Mouse (Mus musculus) CH12.LX (cell line): ENCODE data around the gene Tnrc6b. TPM values are rescaled to one million over a fixed set of nuclear protein-coding genes. Genes with fewer than 3 reads are reported as not detected.
A peak's percentile ranks its signal among the peaks of the same experiment; 100 is the strongest.

ENCODE experiments used
- DNase-seq: peaks from one replicate; pipeline ENCODE4 v3.0.0-alpha.2; 2013; ENCODE audit errors: extremely low read depth
- H3K27ac ChIP-seq: 2 replicates; pipeline ENCODE4 v1.5.1; 2012; ENCODE audit warnings: low read depth, mild to moderate bottlenecking, control low read depth, moderate library complexity; ENCODE audit not compliant: insufficient read depth
- H3K27me3 ChIP-seq: replicated peaks from 2 replicates; pipeline ENCODE3; 2012; ENCODE audit warnings: inconsistent platforms
- H3K36me3 ChIP-seq, 2 experiments: replicated peaks in 1 of 2; 2 replicates each; pipeline versions ENCODE3 to v1.6.1; 2012; ENCODE audit warnings: inconsistent platforms in 1 of 2, low read length in 1 of 2, mild to moderate bottlenecking in 1 of 2, mixed read lengths in 1 of 2, moderate library complexity in 1 of 2; ENCODE audit not compliant: control insufficient read depth in 1 of 2, insufficient read depth in 1 of 2
- H3K4me1 ChIP-seq, 2 experiments: 2 replicates each; pipeline ENCODE4 v1.6.1; 2012; ENCODE audit warnings: inconsistent platforms in 1 of 2, moderate library complexity in 1 of 2; ENCODE audit not compliant: insufficient read depth in 2 of 2, control insufficient read depth in 1 of 2
- H3K4me2 ChIP-seq: 2 replicates; pipeline ENCODE4 v1.6.1; 2012; ENCODE audit warnings: low read depth, mild to moderate bottlenecking, control low read depth; ENCODE audit not compliant: poor library complexity, insufficient read depth, severe bottlenecking
- H3K4me3 ChIP-seq, 3 experiments: fragments of 150-350 bp in 1 of 3; sonication (generic) in 1 of 3; replicated peaks in 1 of 3; 2 replicates each; pipeline versions ENCODE3 to v1.5.1; 2011 to 2012; ENCODE audit warnings: low read depth in 2 of 3, low read length in 2 of 3, mild to moderate bottlenecking in 2 of 3, moderate library complexity in 2 of 3, control low read depth in 1 of 3, improper control_type of control experiment in 1 of 3, inconsistent platforms in 1 of 3, mixed read lengths in 1 of 3; ENCODE audit not compliant: poor library complexity in 1 of 3
- H3K79me2 ChIP-seq: replicated peaks from 2 replicates; pipeline ENCODE4 v1.6.1; 2012; ENCODE audit warnings: mild to moderate bottlenecking, moderate library complexity; ENCODE audit not compliant: control insufficient read depth, poor library complexity, insufficient read depth, severe bottlenecking; ENCODE audit errors: extremely low read depth
- H3K9ac ChIP-seq: 2 replicates; pipeline ENCODE4 v1.6.1; 2012; ENCODE audit warnings: low read depth, mild to moderate bottlenecking, control low read depth, moderate library complexity; ENCODE audit not compliant: insufficient read depth
- H3K9me3 ChIP-seq: replicated peaks from 2 replicates; pipeline ENCODE3; 2012; ENCODE audit warnings: low read length, inconsistent platforms, mixed read lengths
- BHLHE40 ChIP-seq: IDR thresholded peaks from 2 replicates; pipeline ENCODE4 v1.6.1; 2011; ENCODE audit warnings: mild to moderate bottlenecking, low read depth, low read length, improper control_type of control experiment
- CHD1 ChIP-seq: IDR thresholded peaks from 2 replicates; pipeline ENCODE4 v1.6.1; 2012; ENCODE audit warnings: low read depth, low read length, improper control_type of control experiment, inconsistent platforms
- CHD2 ChIP-seq: IDR thresholded peaks from 2 replicates; pipeline ENCODE4 v1.6.1; 2011; ENCODE audit warnings: low read length, improper control_type of control experiment
- CTCF ChIP-seq, 2 experiments: IDR thresholded peaks in 1 of 2; conservative IDR thresholded peaks in 1 of 2; 2 replicates each; pipeline ENCODE4 v1.5.1; 2011 to 2012; ENCODE audit warnings: low read depth in 2 of 2, low read length in 2 of 2, improper control_type of control experiment in 1 of 2, inconsistent platforms in 1 of 2, mild to moderate bottlenecking in 1 of 2, moderate library complexity in 1 of 2
- E2F4 ChIP-seq: IDR thresholded peaks from 2 replicates; pipeline ENCODE4 v1.6.1; 2011; ENCODE audit warnings: low read depth, low read length, improper control_type of control experiment; ENCODE audit not compliant: insufficient replicate concordance
- ELF1 ChIP-seq: IDR thresholded peaks from 2 replicates; pipeline ENCODE4 v1.6.1; 2014; ENCODE audit warnings: low read depth, mild to moderate bottlenecking, inconsistent platforms, low read length, improper control_type of control experiment
- EP300 ChIP-seq: IDR thresholded peaks from 2 replicates; pipeline ENCODE4 v1.6.1; 2011; ENCODE audit warnings: low read length, improper control_type of control experiment
- ETS1 ChIP-seq: conservative IDR thresholded peaks from 2 replicates; pipeline ENCODE4 v1.6.1; 2012; ENCODE audit warnings: low read depth, mild to moderate bottlenecking, inconsistent platforms, low read length, improper control_type of control experiment, moderate library complexity
- GABPA ChIP-seq: IDR thresholded peaks from 2 replicates; pipeline ENCODE4 v1.6.1; 2012; ENCODE audit warnings: low read depth, low read length, improper control_type of control experiment, inconsistent platforms; ENCODE audit not compliant: insufficient replicate concordance
- HCFC1 ChIP-seq: IDR thresholded peaks from 2 replicates; pipeline ENCODE4 v1.6.1; 2012; ENCODE audit warnings: low read depth, mild to moderate bottlenecking, inconsistent platforms, low read length, improper control_type of control experiment
- IRF4 ChIP-seq: IDR thresholded peaks from 2 replicates; pipeline ENCODE4 v1.6.1; 2014; ENCODE audit warnings: low read depth, mild to moderate bottlenecking, inconsistent platforms, low read length, improper control_type of control experiment
- JUN ChIP-seq: IDR thresholded peaks from 2 replicates; pipeline ENCODE4 v1.6.1; 2011; ENCODE audit warnings: low read depth, mild to moderate bottlenecking, low read length, improper control_type of control experiment, moderate library complexity; ENCODE audit not compliant: insufficient read depth
- JUND ChIP-seq: conservative IDR thresholded peaks from 2 replicates; pipeline ENCODE4 v1.6.1; 2011; ENCODE audit warnings: low read depth, low read length, improper control_type of control experiment
- KAT2A ChIP-seq: IDR thresholded peaks from 2 replicates; pipeline ENCODE4 v1.6.1; 2012; ENCODE audit warnings: low read length, improper control_type of control experiment, inconsistent platforms; ENCODE audit not compliant: insufficient replicate concordance
- MAFK ChIP-seq: IDR thresholded peaks from 2 replicates; pipeline ENCODE4 v1.6.1; 2011; ENCODE audit warnings: low read length, improper control_type of control experiment; ENCODE audit not compliant: insufficient replicate concordance
- MAX ChIP-seq: IDR thresholded peaks from 2 replicates; pipeline ENCODE4 v1.6.1; 2011; ENCODE audit warnings: low read length, improper control_type of control experiment
- MAZ ChIP-seq: IDR thresholded peaks from 2 replicates; pipeline ENCODE4 v1.6.1; 2012; ENCODE audit warnings: low read depth, mild to moderate bottlenecking, inconsistent platforms, low read length, improper control_type of control experiment, moderate library complexity
- MEF2A ChIP-seq: IDR thresholded peaks from 2 replicates; pipeline ENCODE4 v1.6.1; 2014; ENCODE audit warnings: low read depth, mild to moderate bottlenecking, inconsistent platforms, low read length, improper control_type of control experiment, borderline replicate concordance
- MXI1 ChIP-seq: IDR thresholded peaks from 2 replicates; pipeline ENCODE4 v1.6.1; 2011; ENCODE audit warnings: mild to moderate bottlenecking, low read depth, low read length, improper control_type of control experiment
- MYC ChIP-seq: IDR thresholded peaks from 2 replicates; pipeline ENCODE4 v1.6.1; 2011; ENCODE audit warnings: low read depth, mild to moderate bottlenecking, improper control_type of control experiment, low read length
- NELFE ChIP-seq: IDR thresholded peaks from 2 replicates; pipeline ENCODE4 v1.6.1; 2011; ENCODE audit warnings: low read depth, low read length, improper control_type of control experiment
- NRF1 ChIP-seq: IDR thresholded peaks from 2 replicates; pipeline ENCODE4 v1.6.1; 2014; ENCODE audit warnings: low read depth, mild to moderate bottlenecking, inconsistent platforms, low read length, improper control_type of control experiment, moderate library complexity
- PAX5 ChIP-seq: IDR thresholded peaks from 2 replicates; pipeline ENCODE4 v1.6.1; 2012; ENCODE audit warnings: low read length, inconsistent platforms, mixed read lengths
- POLR2A ChIP-seq: IDR thresholded peaks from 2 replicates; pipeline ENCODE4 v1.6.1; 2011; ENCODE audit warnings: low read depth, mild to moderate bottlenecking, improper control_type of control experiment, low read length
- POLR2AphosphoS2 ChIP-seq: IDR thresholded peaks from 2 replicates; pipeline ENCODE4 v1.6.1; 2011; ENCODE audit warnings: low read depth, low read length, improper control_type of control experiment
- RAD21 ChIP-seq: IDR thresholded peaks from 2 replicates; pipeline ENCODE4 v1.6.1; 2011; ENCODE audit warnings: low read depth, mild to moderate bottlenecking, low read length, improper control_type of control experiment, moderate library complexity
- RCOR1 ChIP-seq: conservative IDR thresholded peaks from 2 replicates; pipeline ENCODE4 v1.6.1; 2012; ENCODE audit warnings: low read depth, mild to moderate bottlenecking, inconsistent platforms, low read length, improper control_type of control experiment
- SIN3A ChIP-seq: IDR thresholded peaks from 2 replicates; pipeline ENCODE4 v1.6.1; 2012; ENCODE audit warnings: low read length, improper control_type of control experiment, inconsistent platforms
- SMC3 ChIP-seq: IDR thresholded peaks from 2 replicates; pipeline ENCODE4 v1.6.1; 2011; ENCODE audit warnings: low read depth, low read length, improper control_type of control experiment
- TBP ChIP-seq: conservative IDR thresholded peaks from 2 replicates; pipeline ENCODE4 v1.6.1; 2011; ENCODE audit warnings: low read depth, low read length, improper control_type of control experiment
- TCF12 ChIP-seq: IDR thresholded peaks from 2 replicates; pipeline ENCODE4 v1.6.1; 2014; ENCODE audit warnings: low read depth, mild to moderate bottlenecking, inconsistent platforms, low read length, improper control_type of control experiment
- UBTF ChIP-seq: IDR thresholded peaks from 2 replicates; pipeline ENCODE4 v1.6.1; 2012; ENCODE audit warnings: low read depth, mild to moderate bottlenecking, inconsistent platforms, low read length, improper control_type of control experiment, moderate library complexity
- USF1 ChIP-seq: IDR thresholded peaks from 2 replicates; pipeline ENCODE4 v1.6.1; 2014; ENCODE audit warnings: low read depth, mild to moderate bottlenecking, inconsistent platforms, low read length, improper control_type of control experiment
- USF2 ChIP-seq: conservative IDR thresholded peaks from 2 replicates; pipeline ENCODE4 v1.6.1; 2011; ENCODE audit warnings: low read depth, low read length, improper control_type of control experiment
- ZC3H11A ChIP-seq: IDR thresholded peaks from 2 replicates; pipeline ENCODE4 v1.6.1; 2012; ENCODE audit warnings: low read depth, mild to moderate bottlenecking, inconsistent platforms, low read length, improper control_type of control experiment
- ZKSCAN1 ChIP-seq: IDR thresholded peaks from 2 replicates; pipeline ENCODE4 v1.6.1; 2012; ENCODE audit warnings: low read depth, inconsistent platforms, low read length, improper control_type of control experiment, borderline replicate concordance
- ZMIZ1 ChIP-seq: IDR thresholded peaks from 2 replicates; pipeline ENCODE4 v1.6.1; 2012; ENCODE audit warnings: low read depth, mild to moderate bottlenecking, inconsistent platforms, low read length, improper control_type of control experiment
- ZNF384 ChIP-seq: IDR thresholded peaks from 2 replicates; pipeline ENCODE4 v1.6.1; 2012; ENCODE audit warnings: low read depth, low read length, improper control_type of control experiment, inconsistent platforms
- dilution Hi-C: fragments of 300-500 bp; cut with MboI; formaldehyde crosslinking; loops from 2 replicates; pipeline ENCODE4 v1.14.3; 2020; ENCODE audit warnings: low sequenced_read_pairs; ENCODE audit not compliant: extremely low pct_unique_long_range_greater_than_20kb, extremely low pct_ligation_motif_present
- in situ Hi-C: fragments of 300-500 bp; cut with MboI; formaldehyde crosslinking; loops from 3 replicates; pipeline ENCODE4 v1.14.3; 2019; ENCODE audit warnings: low sequenced_read_pairs, low pct_ligation_motif_present, low pct_unique_long_range_greater_than_20kb, mixed read lengths
- polyA plus RNA-seq: library from polyadenylated mRNA; unstranded; fragments of >175 nt; gene quantifications from 2 replicates; pipeline ENCODE4 v1.2.1, GENCODE M21; 2012; ENCODE audit warnings: low read depth; ENCODE audit not compliant: insufficient read length
- total RNA-seq, 2 experiments: library from RNA; depleted of rRNA; stranded (reverse); fragments of 300-350 nt in 1 of 2; fragments of >200 nt in 1 of 2; gene quantifications; 2 replicates each; pipeline ENCODE4 v1.2.3; 2012 to 2014

Gene Tnrc6b
- total RNA-seq (2012; rRNA removed) (16.1 and 16.2 TPM in 2 replicates), total RNA-seq (2014; rRNA removed) (5.1 and 6.0 TPM in 2 replicates), polyA plus RNA-seq (15.0 and 17.1 TPM in 2 replicates)

GRCm38 (mm10) chr15:80710608-80711363 is at the start of gene Tnrc6b:
TSS of gene Tnrc6b (plus strand) at chr15:80711313.
- Histone ChIP-seq H3K9ac (peak within 1 kb of the TSS; percentile 92), H3K27ac (peak within 1 kb of the TSS; percentile 67), H3K4me1 (peaks cover 11 to 30% of the 10 kb centered on the region in 2 experiments), H3K79me2 (peaks cover 26% of the 10 kb centered on the region), H3K27me3 (no peaks in the 10 kb centered on the region), H3K4me3 (peak within 1 kb of the TSS; percentile 82 to 99 (median 93)), H3K36me3 (peaks cover 0 to 9% of the 10 kb centered on the region in 2 experiments), H3K9me3 (no peaks in the 10 kb centered on the region), H3K4me2 (peak within 1 kb of the TSS; percentile 90)
- DNase-seq: peak; percentile 99
- dilution Hi-C loops: no loop called here
- TF ChIP-seq POLR2AphosphoS2 (peak; percentile 88), CTCF (conservative IDR thresholded peaks at IDR 0.05 in 1 of 2, IDR thresholded peaks at IDR 0.05 in 1 of 2; ENCODE audit: low read depth in 2 of 2, low read length in 2 of 2) (no peak), POLR2A (peak; percentile 81), BHLHE40 (no peak), UBTF (no peak), HCFC1 (peak; percentile 81), USF1 (no peak), ELF1 (peak; percentile 99), MEF2A (peak; percentile 40; the same call in 1 of the 2 replicates), IRF4 (no peak; the same call in 1 of the 2 replicates), SIN3A (peak; percentile 68; the same call in 1 of the 2 replicates), ETS1 (no peak), RAD21 (no peak), USF2 (no peak), MAFK (0 out of 2 replicates have a peak, but pooled peaks have one; percentile 20), MAX (0 out of 2 replicates have a peak, but pooled peaks have one; percentile 70), CHD2 (peak; percentile 97), MAZ (peak; percentile 85), NRF1 (peak; percentile 43), CHD1 (peak; percentile 45; the same call in 1 of the 2 replicates), EP300 (no peak), E2F4 (no peak; the same call in 1 of the 2 replicates), NELFE (peak; percentile 86), JUN (no peak), MXI1 (peak; percentile 61), ZKSCAN1 (no peak), RCOR1 (no peak), TBP (peak; percentile 98), SMC3 (no peak), PAX5 (no peak), JUND (no peak), ZC3H11A (no peak), ZMIZ1 (peak; percentile 83), GABPA (no peak), TCF12 (peak; percentile 93), MYC (0 out of 2 replicates have a peak, but pooled peaks have one; percentile 45), ZNF384 (no peak), KAT2A (peak; percentile 81; the same call in 1 of the 2 replicates)
- in situ Hi-C loops: loop anchor here (25.0 kb wide), 1 partner anchor 477 kb away; the partner anchor contains the start of gene Mrtfa
